Mouse (Mus musculus) thymus, adult 2 months (tissue): ENCODE measurements around the gene Vwf.

Experiments
- CTCF ChIP-seq: fragments of 200-500 bp; IDR thresholded peaks from 2 replicates; pipeline ENCODE4 v1.5.1; 2012; ENCODE audit warnings: mild to moderate bottlenecking, control low read depth, low read length, moderate library complexity, borderline replicate concordance; ENCODE audit not compliant: control insufficient read depth, poor library complexity, insufficient read depth; ENCODE audit errors: extremely low read depth
- POLR2A ChIP-seq: fragments of 200-500 bp; IDR thresholded peaks from 2 replicates; pipeline ENCODE4 v1.6.1; 2012; ENCODE audit warnings: mild to moderate bottlenecking, low read length, control low read depth, moderate library complexity; ENCODE audit not compliant: control insufficient read depth, poor library complexity, insufficient read depth; ENCODE audit errors: extremely low read depth

DNA sequence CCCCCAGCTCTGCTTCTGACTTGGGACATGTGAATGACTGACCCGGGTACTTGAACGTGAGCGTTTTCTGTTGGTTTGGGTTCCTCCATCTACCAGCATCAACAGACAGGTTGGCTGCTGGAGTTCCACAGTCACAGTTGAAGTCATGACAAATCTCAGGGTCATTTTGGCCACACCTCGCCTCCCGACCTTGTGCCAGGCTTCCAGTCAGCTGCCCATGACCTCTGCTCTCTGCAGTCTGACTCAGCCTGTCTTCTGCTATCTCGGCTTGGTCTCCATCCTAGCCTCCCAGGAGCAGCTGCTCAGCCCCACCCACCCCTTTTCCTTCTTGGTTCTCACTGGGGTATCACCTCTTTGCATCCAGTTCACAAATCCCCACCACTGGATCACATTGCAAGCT, 182.9 kb downstream of the Vwf start:
- TF ChIP-seq CTCF (no peak), POLR2A (no peak)
